Mouse (Mus musculus): ENCODE measurements around the gene Cd200. TPM values are rescaled to one million over a fixed set of nuclear protein-coding genes. Genes with fewer than 3 reads are reported as not detected.
A peak's percentile ranks its signal among the peaks of the same experiment; 100 is the strongest.
"Not testable (repeated sequence)": the region's sequence is repeated elsewhere in the genome, so short reads cannot be mapped to it uniquely, and the experiment has no call there.

Gene Cd200
- polyA plus RNA-seq, 1 experiment from 2014 or later, result 244 TPM

- H3K4me3 ChIP-seq, result no peak overlapping the region
- peaks cover 5% of the 10 kb centered on the region for H3K36me3 ChIP-seq
- no peak overlapping the region for H3K4me2 ChIP-seq
- H3K27me3 ChIP-seq, result no peaks in the 10 kb centered on the region
- H3K27ac ChIP-seq, result no peak overlapping the region
- WGBS, result 86% methylated on average over 2 of the region's 2 CpGs
- H3K4me1 ChIP-seq (replicated peaks), result no peaks in the 10 kb centered on the region
- ATAC-seq (ENCODE audit: low FRiP score), result no peak
- no peaks in the 10 kb centered on the region for H3K9me3 ChIP-seq
- H3K9ac ChIP-seq, result no peak overlapping the region
Observed at GRCm38 (mm10) chr16:45375506-45376225, 33.2 kb downstream of the Cd200 start.

DNA sequence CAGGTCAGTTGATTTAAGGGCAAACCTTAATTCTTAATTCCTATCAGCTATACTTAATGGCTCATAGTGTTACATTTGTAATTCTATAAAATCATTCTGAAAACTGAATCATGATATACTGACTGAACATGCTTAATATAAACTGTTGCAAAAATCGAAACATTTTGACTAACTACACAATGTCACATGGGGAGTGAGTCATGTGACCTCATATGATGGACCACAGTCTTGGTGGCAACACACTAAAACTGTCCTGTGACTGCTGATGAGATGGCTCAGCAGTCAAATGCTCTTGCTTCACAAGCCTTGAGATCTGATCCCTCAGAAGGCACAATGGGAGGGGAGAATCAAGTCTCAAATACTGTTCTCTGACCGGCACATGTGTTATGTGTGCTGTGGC is 34.8 kb downstream of the Cd200 start:
- no peak overlapping the region for H3K9ac ChIP-seq
- H3K36me3 ChIP-seq, result no peaks in the 10 kb centered on the region
- H3K27me3 ChIP-seq, result no peaks in the 10 kb centered on the region
- WGBS, result 85% methylated on average over 2 of the region's 2 CpGs
- no peak overlapping the region for H3K4me2 ChIP-seq
- no peak overlapping the region for H3K27ac ChIP-seq
- no peaks in the 10 kb centered on the region for H3K9me3 ChIP-seq
- no peak overlapping the region for H3K4me3 ChIP-seq
- H3K4me1 ChIP-seq (replicated peaks), result no peaks in the 10 kb centered on the region
- ATAC-seq (ENCODE audit: low FRiP score), result no peak

- Histone ChIP-seq H3K4me2 (no peak overlapping the region), H3K4me3 (no peak overlapping the region), H3K9me3 (no peaks in the 10 kb centered on the region), H3K27me3 (no peaks in the 10 kb centered on the region), H3K4me1 (replicated peaks) (no peaks in the 10 kb centered on the region), H3K27ac (no peak overlapping the region), H3K36me3 (no peaks in the 10 kb centered on the region), H3K9ac (no peak overlapping the region)
- 88% methylated on average over 1 of the region's 1 CpGs for WGBS
- no peak for ATAC-seq (ENCODE audit: low FRiP score)
Observed at GRCm38 (mm10) chr16:45371076-45371475, 37.8 kb downstream of the Cd200 start.

DNA sequence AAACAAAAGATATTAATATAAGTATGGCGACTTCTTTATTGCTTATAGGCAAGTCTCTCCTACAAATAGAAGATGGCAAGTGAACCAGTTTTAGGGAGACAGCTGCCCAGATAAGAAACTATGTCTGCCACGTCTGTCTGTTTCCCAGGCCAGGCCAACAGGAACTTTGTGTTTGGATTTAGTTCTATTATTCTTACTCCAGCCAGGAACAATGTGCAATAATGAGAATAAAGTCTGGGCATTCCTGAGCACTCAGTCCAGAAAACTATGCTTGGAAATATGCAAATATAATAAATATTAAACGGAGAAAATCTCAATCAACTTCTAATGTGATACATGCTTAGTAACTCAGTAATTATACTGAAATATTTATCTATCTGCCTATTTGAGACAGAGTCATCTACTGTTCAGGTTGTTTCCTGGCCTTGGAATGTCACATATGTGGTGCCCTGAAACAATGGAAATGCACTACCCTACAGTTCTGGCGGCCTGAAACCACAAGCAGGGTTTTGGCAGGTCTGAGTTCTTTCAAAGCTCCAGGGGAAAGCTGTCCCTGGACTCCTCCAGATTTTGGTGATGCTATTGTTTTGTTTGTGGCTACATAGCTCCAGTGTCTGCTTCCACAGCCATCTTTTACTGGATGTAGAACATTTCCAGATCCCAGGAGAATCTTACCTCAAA is 39.4 kb downstream of the Cd200 start:
- Histone ChIP-seq H3K27me3 (no peaks in the 10 kb centered on the region), H3K4me3 (no peak overlapping the region), H3K27ac (no peak overlapping the region), H3K9me3 (no peaks in the 10 kb centered on the region), H3K9ac (no peak overlapping the region), H3K36me3 (no peaks in the 10 kb centered on the region), H3K4me2 (no peak overlapping the region), H3K4me1 (replicated peaks) (no peaks in the 10 kb centered on the region)
- WGBS, result 76% methylated on average over 4 of the region's 4 CpGs
- ATAC-seq (ENCODE audit: low FRiP score), result no peak

DNA sequence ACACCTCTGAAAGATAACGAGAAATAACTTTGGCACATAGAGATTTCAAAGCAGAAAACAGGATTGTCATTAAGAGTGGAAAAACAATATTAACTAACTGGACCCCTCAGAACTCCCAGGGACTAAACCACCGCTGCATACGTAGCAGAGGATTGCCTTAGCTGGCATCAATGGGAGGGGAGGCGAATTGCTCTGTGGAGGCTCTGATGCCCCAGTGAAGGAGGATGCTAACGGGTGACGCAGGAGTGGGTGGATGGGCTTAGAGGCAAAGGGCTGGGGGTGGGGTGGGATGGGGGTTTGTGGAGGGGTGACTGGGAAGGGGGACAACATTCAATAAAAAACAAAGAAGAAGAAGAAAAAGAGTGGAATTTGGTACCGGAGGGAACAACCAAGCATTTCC is 42.7 kb downstream of the Cd200 start:
- Histone ChIP-seq H3K27ac (no peak overlapping the region), H3K9me3 (no peaks in the 10 kb centered on the region), H3K9ac (no peak overlapping the region), H3K36me3 (no peaks in the 10 kb centered on the region), H3K4me1 (replicated peaks) (no peaks in the 10 kb centered on the region), H3K4me2 (no peak overlapping the region), H3K27me3 (no peaks in the 10 kb centered on the region), H3K4me3 (no peak overlapping the region)
- ATAC-seq (ENCODE audit: low FRiP score), result no peak
- WGBS, result 82% methylated on average over 7 of the region's 7 CpGs

DNA sequence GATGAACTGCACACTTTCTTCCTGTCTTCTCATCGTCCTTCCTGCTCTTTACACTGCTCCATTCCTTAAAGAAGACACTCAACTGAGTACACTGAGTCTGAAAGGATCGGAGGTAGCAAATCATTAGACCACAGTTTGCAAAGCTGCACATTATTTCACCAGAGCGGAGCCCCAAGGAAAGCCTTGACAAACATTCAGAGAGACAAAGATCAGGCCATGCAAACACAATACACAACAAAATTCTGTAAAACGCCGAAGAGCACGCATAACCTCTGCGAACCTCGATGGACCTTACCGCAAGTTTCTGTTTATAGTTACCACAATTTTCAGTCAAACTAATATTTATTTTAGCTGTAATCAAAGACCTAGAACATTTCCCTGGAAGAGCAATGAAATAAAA is 43.5 kb downstream of the Cd200 start:
- no peak overlapping the region for H3K4me3 ChIP-seq
- H3K36me3 ChIP-seq, result no peaks in the 10 kb centered on the region
- no peaks in the 10 kb centered on the region for H3K9me3 ChIP-seq
- H3K9ac ChIP-seq, result no peak overlapping the region
- WGBS, result 86% methylated on average over 9 of the region's 9 CpGs
- H3K4me2 ChIP-seq, result no peak overlapping the region
- no peaks in the 10 kb centered on the region for H3K4me1 ChIP-seq (replicated peaks)
- H3K27me3 ChIP-seq, result no peaks in the 10 kb centered on the region
- ATAC-seq (ENCODE audit: low FRiP score), result no peak
- H3K27ac ChIP-seq, result no peak overlapping the region

GRCm38 (mm10) chr16:45364627-45365026 is 44.2 kb downstream of the Cd200 start:
- no peak overlapping the region for H3K9ac ChIP-seq
- no peaks in the 10 kb centered on the region for H3K4me1 ChIP-seq (replicated peaks)
- H3K9me3 ChIP-seq, result no peaks in the 10 kb centered on the region
- WGBS, result 94% methylated on average over 1 of the region's 1 CpGs
- no peak overlapping the region for H3K4me3 ChIP-seq
- H3K27ac ChIP-seq, result no peak overlapping the region
- no peaks in the 10 kb centered on the region for H3K27me3 ChIP-seq
- H3K4me2 ChIP-seq, result no peak overlapping the region
- ATAC-seq (ENCODE audit: low FRiP score), result no peak
- H3K36me3 ChIP-seq, result no peaks in the 10 kb centered on the region

DNA sequence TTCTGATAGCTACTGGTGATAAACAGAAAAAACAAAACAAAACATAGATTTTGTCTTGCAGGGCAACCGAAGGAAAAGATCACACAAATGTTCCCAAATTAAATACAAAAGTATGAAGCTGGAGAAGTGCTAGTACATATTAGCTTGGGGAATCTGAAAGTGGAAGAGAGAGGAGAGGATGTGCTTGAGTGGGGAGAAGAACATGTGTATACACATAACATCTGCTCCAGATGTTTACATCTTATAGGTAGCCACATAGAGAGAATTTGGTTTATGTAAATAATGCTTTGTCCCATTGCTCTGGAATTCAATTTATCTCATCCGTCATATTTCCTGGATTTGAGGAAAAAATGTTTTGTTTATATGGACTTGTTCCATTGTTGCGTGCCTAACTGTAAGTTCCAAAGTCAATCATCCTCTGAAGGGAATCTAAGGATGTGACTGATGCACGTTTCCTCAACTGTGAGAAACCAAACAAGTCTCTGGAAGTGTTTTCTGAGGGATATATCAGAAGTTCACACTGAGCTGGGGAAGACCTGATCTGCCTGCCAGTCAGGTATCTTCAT is 45.3 kb downstream of the Cd200 start:
- Histone ChIP-seq H3K36me3 (no peaks in the 10 kb centered on the region), H3K4me1 (replicated peaks) (no peaks in the 10 kb centered on the region), H3K4me2 (no peak overlapping the region), H3K27ac (no peak overlapping the region), H3K9ac (no peak overlapping the region), H3K4me3 (no peak overlapping the region), H3K27me3 (no peaks in the 10 kb centered on the region), H3K9me3 (no peaks in the 10 kb centered on the region)
- WGBS, result 82% methylated on average over 4 of the region's 4 CpGs
- no peak for ATAC-seq (ENCODE audit: low FRiP score)

DNA sequence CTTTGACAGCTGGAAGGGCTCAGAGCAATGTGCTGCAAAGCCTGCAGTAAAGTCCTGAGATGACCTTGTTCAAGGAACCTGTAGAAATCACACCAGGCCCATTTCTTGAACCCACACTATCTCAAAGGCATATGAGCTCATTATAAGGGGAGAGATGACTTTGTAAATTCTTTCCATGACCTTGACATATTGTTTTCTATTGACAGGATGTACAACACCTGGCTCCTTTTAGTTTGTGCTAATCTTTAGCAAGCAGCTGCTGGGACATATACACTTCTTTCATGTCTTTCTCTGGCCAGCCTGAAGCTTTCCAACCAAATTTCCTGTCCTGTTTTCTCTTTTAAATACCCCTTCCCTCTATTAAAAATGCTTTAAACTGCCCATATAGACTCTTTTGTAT is 47.4 kb downstream of the Cd200 start:
- ATAC-seq (ENCODE audit: low FRiP score), result no peak

DNA sequence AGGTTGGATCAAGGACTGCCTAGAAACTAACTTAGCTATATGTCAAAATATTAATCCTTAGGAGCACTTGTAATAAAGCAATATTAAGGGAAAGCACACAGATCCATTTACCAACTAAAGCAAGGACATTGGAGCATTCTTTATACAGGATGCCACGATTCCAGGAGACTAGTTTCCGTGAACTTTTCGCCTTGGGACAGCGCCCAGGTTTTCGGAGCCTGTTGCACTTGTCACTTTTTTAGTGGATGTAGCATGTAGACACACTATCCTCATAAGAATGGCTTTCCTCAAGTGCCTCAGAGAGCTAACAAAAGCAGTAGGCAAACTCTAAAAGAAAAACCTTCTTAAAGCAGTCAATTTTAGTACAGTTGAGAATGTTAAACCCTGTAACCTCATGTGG is 50.4 kb downstream of the Cd200 start:
- H3K36me3 ChIP-seq; H3K27ac ChIP-seq; H3K4me1 ChIP-seq (replicated peaks); H3K9me3 ChIP-seq; H3K27me3 ChIP-seq; H3K9ac ChIP-seq; H3K4me3 ChIP-seq; ATAC-seq (ENCODE audit: low FRiP score); H3K4me2 ChIP-seq: not testable (repeated sequence)
- 94% methylated on average over 5 of the region's 5 CpGs for WGBS

More for the DNA sequence above, 47.4 kb downstream of the Cd200 start:
- H3K27me3 ChIP-seq, result no peaks in the 10 kb centered on the region
- H3K27ac ChIP-seq, result no peak overlapping the region
- H3K4me3 ChIP-seq, result no peak overlapping the region
- H3K36me3 ChIP-seq, result no peaks in the 10 kb centered on the region
- no peak overlapping the region for H3K9ac ChIP-seq
- H3K4me1 ChIP-seq (replicated peaks), result no peaks in the 10 kb centered on the region
- no peaks in the 10 kb centered on the region for H3K9me3 ChIP-seq
- no peak overlapping the region for H3K4me2 ChIP-seq

DNA sequence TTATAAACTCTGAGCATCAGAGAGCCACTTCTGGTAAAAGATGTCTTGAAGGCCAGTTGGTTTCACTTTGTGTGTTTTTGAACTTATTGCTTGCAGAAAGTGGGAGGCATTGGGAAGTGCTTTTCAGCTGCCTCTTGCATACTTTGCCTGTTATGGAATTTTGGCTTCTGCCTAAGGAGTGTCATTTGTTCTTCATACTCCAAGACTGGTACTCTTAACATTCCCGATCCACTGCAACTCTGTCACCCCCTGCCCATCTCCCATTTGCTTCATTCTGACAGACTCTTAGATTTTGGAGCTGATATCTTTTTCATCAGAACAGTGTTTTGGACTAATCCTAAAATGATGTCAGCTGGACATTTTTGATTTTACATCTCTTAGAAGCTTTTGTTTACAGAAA is 51.7 kb downstream of the Cd200 start:
- Histone ChIP-seq H3K4me2 (no peak overlapping the region), H3K36me3 (no peaks in the 10 kb centered on the region), H3K27me3 (no peaks in the 10 kb centered on the region), H3K9me3 (no peaks in the 10 kb centered on the region), H3K9ac (no peak overlapping the region), H3K4me3 (no peak overlapping the region), H3K27ac (no peak overlapping the region), H3K4me1 (replicated peaks) (no peaks in the 10 kb centered on the region)
- WGBS, result 87% methylated on average over 1 of the region's 1 CpGs
- ATAC-seq (ENCODE audit: low FRiP score), result no peak

GRCm38 (mm10) chr16:45352875-45353274 is 56.0 kb downstream of the Cd200 start:
- H3K4me2 ChIP-seq, result no peak overlapping the region
- no peaks in the 10 kb centered on the region for H3K9me3 ChIP-seq
- no peak overlapping the region for H3K27ac ChIP-seq
- H3K27me3 ChIP-seq, result no peaks in the 10 kb centered on the region
- H3K4me3 ChIP-seq, result no peak overlapping the region
- no peaks in the 10 kb centered on the region for H3K4me1 ChIP-seq (replicated peaks)
- no peaks in the 10 kb centered on the region for H3K36me3 ChIP-seq
- ATAC-seq (ENCODE audit: low FRiP score), result peak; percentile 92
- H3K9ac ChIP-seq, result no peak overlapping the region

DNA sequence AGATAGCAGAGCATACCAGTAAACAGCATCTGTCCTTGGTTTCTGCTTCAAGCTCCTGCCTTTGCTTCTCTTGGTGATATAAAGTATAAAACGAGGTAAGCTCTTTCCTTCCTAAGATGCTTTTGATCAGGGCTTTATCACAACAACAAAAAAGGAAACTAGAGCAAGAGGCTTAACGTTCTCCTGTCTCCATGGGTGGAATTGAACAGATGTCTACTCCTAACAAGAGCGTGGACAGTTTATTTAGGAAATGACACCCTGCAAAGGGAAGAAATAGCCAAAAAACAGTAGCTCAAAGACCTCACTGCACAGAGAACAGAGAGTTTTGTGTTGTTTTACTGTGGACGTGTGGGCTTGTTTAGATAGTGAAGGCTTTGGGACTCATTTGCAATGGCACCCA is 58.1 kb downstream of the Cd200 start:
- WGBS, result 63% methylated on average over 4 of the region's 4 CpGs
- no peak for ATAC-seq (ENCODE audit: low FRiP score)
- H3K36me3 ChIP-seq, result no peaks in the 10 kb centered on the region
- no peaks in the 10 kb centered on the region for H3K4me1 ChIP-seq (replicated peaks)
- H3K9me3 ChIP-seq, result no peaks in the 10 kb centered on the region
- no peak overlapping the region for H3K27ac ChIP-seq
- H3K27me3 ChIP-seq, result no peaks in the 10 kb centered on the region
- H3K4me3 ChIP-seq, result no peak overlapping the region
- no peak overlapping the region for H3K9ac ChIP-seq
- H3K4me2 ChIP-seq, result no peak overlapping the region

All from hindbrain, embryonic 13.5 days (tissue).